ENCODE assay signal across 8 mouse cellular contexts in genomic region chrX:79516977-79517645, GRCm38 (mm10). TPM values are rescaled to one million over a fixed set of nuclear protein-coding genes. Genes with fewer than 3 reads are reported as not detected.
DNase-seq lines count a peak whose midpoint lies in the region; ATAC-seq lines count a peak whose summit lies in the region.

Gm7173 (minus strand) TSS chrX:79517285.

- DNase-seq in WW6 (ENCODE audit: low read depth, low spot score) = peak; percentile 1
- DNase-seq in cerebellum, adult 9-11 months = peak; percentile 12
- peak; percentile 0 to 26 for DNase-seq in frontal cortex, adult 2 months (ENCODE audit: extremely low spot score in 1 of 2, low spot score in 1 of 2)
- DNase-seq in intestine, embryonic 14.5 days (ENCODE audit: low spot score) = peak; percentile 71
- DNase-seq in left cerebral cortex, adult 18-20 months (ENCODE audit: low spot score in 2 of 2) = peak; percentile 13 to 20
- DNase-seq in lung, postnatal 10 days = peak; percentile 37
- peak; percentile 14 for DNase-seq in right cerebral cortex, adult 18-20 months

- H3K36me3 ChIP-seq in intestine, embryonic 14.5 days (ENCODE audit: control insufficient read depth, insufficient read depth, low read length) = no peaks in the 10 kb centered on the region

- peak; percentile 81; the same call in 1 of the 2 replicates for ATAC-seq in intestine, embryonic 14.5 days (replicated peaks; ENCODE audit: low FRiP score, low TSS enrichment, low read depth)
- no peak for ATAC-seq in erythroid progenitor cell, adult 5-6 weeks (replicated peaks; ENCODE audit: low FRiP score, poor library complexity, severe bottlenecking)

- no peak within 1 kb of the TSS for H3K27ac ChIP-seq in intestine, embryonic 14.5 days (ENCODE audit: low read depth)

- no peaks in the 10 kb centered on the region for H3K4me1 ChIP-seq in intestine, embryonic 14.5 days (replicated peaks; ENCODE audit: control insufficient read depth, insufficient read depth, low read length)

- no peaks in the 10 kb centered on the region for H3K27me3 ChIP-seq in intestine, embryonic 14.5 days (replicated peaks; ENCODE audit: control insufficient read depth, insufficient read depth, low read length)

- no peak within 1 kb of the TSS for H3K9ac ChIP-seq in intestine, embryonic 14.5 days (ENCODE audit: low read length)

- WGBS in intestine, embryonic 14.5 days = 24% methylated on average over 20 of the region's 23 CpGs

- H3K9me3 ChIP-seq in intestine, embryonic 14.5 days (ENCODE audit: control insufficient read depth, low read length) = no peaks in the 10 kb centered on the region

- H3K4me3 ChIP-seq in intestine, embryonic 14.5 days (ENCODE audit: low read depth, low read length) = peak within 1 kb of the TSS; percentile 35

- H3K4me2 ChIP-seq in intestine, embryonic 14.5 days (ENCODE audit: low read length) = peak within 1 kb of the TSS; percentile 50

RNA-seq across cellular contexts. Expression of gene Gm7173, which starts in this region (rescaled TPM):
- 0.20 and 0.50 TPM in 2 replicates for polyA plus RNA-seq in frontal cortex, adult 2 months (2012; rRNA removed)
- polyA plus RNA-seq in intestine, embryonic 14.5 days (2014; fragmentation: Nextera tagmentation; extraction: Ambion mirVana) = 0.34 and 0.35 TPM in 2 replicates
- 1 to 10 TPM; 1.0 to 1.7 TPM for total RNA-seq in left cerebral cortex, adult 18-20 months (2021)
- not detected in 2 replicates for total RNA-seq in erythroid progenitor cell, adult 5-6 weeks (2015; ENCODE audit: low replicate concordance)
- total RNA-seq in erythroid progenitor cell, adult 5-6 weeks (2017; ENCODE audit: low replicate concordance) = not detected in 2 replicates

Comparison
In these comparisons a context has a peak if more than half of its experiments do, and no peak if none do; other contexts are left out.
1. Peak in DNase-seq in frontal cortex, adult 2 months; RNA of the gene not detected or under 1 TPM.
2. Peak in DNase-seq, ATAC-seq, H3K4me3 ChIP-seq and H3K4me2 ChIP-seq in intestine, embryonic 14.5 days; RNA of the gene not detected or under 1 TPM.
3. DNase-seq: peak in every context shown above with its lines; median percentile 71 in intestine, embryonic 14.5 days; 37 in lung, postnatal 10 days; 16 in left cerebral cortex, adult 18-20 months; 14 in right cerebral cortex, adult 18-20 months; 13 in frontal cortex, adult 2 months; 12 in cerebellum, adult 9-11 months; 1 in WW6.